Mouse (Mus musculus) limb, embryonic 10.5 days (tissue): ENCODE measurements around the gene Gm43720. TPM values are rescaled to one million over a fixed set of nuclear protein-coding genes. Genes with fewer than 3 reads are reported as not detected.
A peak's percentile ranks its signal among the peaks of the same experiment; 100 is the strongest.
"Not testable (repeated sequence)": the region's sequence is repeated elsewhere in the genome, so short reads cannot be mapped to it uniquely, and the experiment has no call there.

Experiments
- DNase-seq: peaks from one replicate; pipeline ENCODE4 v3.0.0-alpha.2; 2017; ENCODE audit warnings: low spot score
- H3K27ac ChIP-seq: fragments of 300-500 bp; sonication (generic); 2 replicates; pipeline ENCODE4 v1.5.1; 2016; ENCODE audit warnings: mild to moderate bottlenecking
- H3K27me3 ChIP-seq: fragments of 300-500 bp; sonication (generic); 2 replicates; pipeline ENCODE4 v1.6.1; 2016; ENCODE audit warnings: low read depth, mild to moderate bottlenecking; ENCODE audit not compliant: poor library complexity, severe bottlenecking
- H3K36me3 ChIP-seq: fragments of 300-500 bp; sonication (generic); 2 replicates; pipeline ENCODE4 v1.6.1; 2016; ENCODE audit warnings: mild to moderate bottlenecking, moderate library complexity
- H3K4me1 ChIP-seq: fragments of 300-500 bp; sonication (generic); 2 replicates; pipeline ENCODE4 v1.6.1; 2016
- H3K4me3 ChIP-seq: fragments of 300-500 bp; sonication (generic); 2 replicates; pipeline ENCODE4 v1.5.1; 2016; ENCODE audit warnings: mild to moderate bottlenecking, moderate library complexity
- H3K9me3 ChIP-seq: fragments of 300-500 bp; sonication (generic); replicated peaks from 2 replicates; pipeline ENCODE4 v1.6.1; 2016; ENCODE audit warnings: mild to moderate bottlenecking
- WGBS: fragments of 180-500 bp; shearing (Covaris S2); methylation state at CpG from one replicate; pipeline ENCODE4 v1.1.7; 2016; 5-methylcytosine and 5-hydroxymethylcytosine counted together
- polyA plus RNA-seq: library from polyadenylated mRNA; unstranded; fragments of >200 nt; fragmentation: Nextera tagmentation; extraction: Ambion mirVana; gene quantifications from 2 replicates; pipeline ENCODE4 v1.2.1, GENCODE M21; 2016

Gene Gm43720
- polyA plus RNA-seq, 1 experiment from 2014 or later, result 0.08 TPM

DNA sequence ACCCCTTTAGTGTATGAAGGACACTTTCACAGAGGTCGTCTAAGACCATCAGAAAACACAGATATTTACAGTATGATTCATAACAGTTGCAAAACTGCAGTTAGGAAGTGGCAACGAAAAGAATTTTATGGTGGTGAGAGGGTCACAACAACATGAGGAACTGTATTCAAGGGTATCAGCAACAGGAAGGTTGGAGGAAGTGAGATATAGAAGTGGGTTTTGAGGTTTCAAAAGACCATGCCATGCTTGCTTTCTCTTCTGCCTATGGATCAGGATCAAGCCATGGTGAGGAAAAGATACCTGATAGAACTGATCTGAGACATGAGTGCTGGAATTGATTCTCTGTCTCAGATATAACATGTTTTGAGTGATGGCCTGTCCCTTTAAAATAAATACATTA, 52.4 kb downstream of the Gm43720 start:
- H3K9me3 ChIP-seq, result no peaks in the 10 kb centered on the region
- H3K27me3 ChIP-seq, result no peaks in the 10 kb centered on the region
- H3K27ac ChIP-seq, result no peak overlapping the region
- H3K36me3 ChIP-seq, result no peaks in the 10 kb centered on the region
- no peaks in the 10 kb centered on the region for H3K4me1 ChIP-seq
- H3K4me3 ChIP-seq, result no peak overlapping the region
- WGBS, result 81% methylated on average over 2 of the region's 2 CpGs
- no peak for DNase-seq

DNA sequence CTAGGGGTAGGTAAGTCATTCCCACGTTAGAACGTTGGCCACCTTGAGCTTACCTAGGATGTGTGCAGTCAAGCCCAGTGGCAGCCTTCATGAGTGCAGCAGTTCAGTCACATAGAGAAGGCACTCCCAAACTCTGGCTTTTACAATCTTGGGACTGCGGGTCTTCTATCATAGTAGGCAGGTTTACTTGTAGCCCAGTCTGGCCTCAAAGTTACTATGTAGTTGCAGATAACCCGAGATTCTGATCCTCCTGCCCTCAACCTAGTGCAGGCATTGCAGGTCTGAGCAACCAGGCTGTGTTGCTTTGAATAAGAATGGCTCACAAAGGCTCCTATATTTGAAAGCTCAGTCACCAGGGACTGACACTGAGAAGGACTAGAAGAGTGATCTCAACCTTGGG, 53.3 kb downstream of the Gm43720 start:
- H3K9me3 ChIP-seq, result no peaks in the 10 kb centered on the region
- no peaks in the 10 kb centered on the region for H3K4me1 ChIP-seq
- no peaks in the 10 kb centered on the region for H3K36me3 ChIP-seq
- H3K4me3 ChIP-seq, result no peak overlapping the region
- H3K27me3 ChIP-seq, result no peaks in the 10 kb centered on the region
- no peak overlapping the region for H3K27ac ChIP-seq
- DNase-seq, result no peak
- WGBS, result 80% methylated on average over 4 of the region's 4 CpGs

DNA sequence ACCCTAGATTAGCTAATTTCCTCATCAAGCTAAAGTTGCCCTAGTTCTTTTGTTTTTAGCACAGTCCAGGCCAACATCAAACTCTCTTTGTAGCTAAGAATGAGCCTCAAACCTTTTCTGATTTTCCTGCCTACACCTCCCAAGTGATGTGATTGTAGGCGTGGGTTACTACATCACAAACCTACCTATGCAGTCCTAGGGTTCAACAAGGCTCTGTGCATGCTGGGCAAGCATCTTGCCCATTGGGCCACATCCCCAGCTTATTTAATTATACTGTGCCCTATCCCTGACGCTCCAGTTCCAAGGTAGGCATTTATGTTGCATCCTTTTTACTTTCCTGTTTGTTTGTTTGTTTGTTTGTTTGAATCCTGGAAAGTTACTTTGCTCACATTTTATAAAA, 54.1 kb downstream of the Gm43720 start, which contains the start of gene Nxpe5:
TSS of gene Nxpe5 (plus strand) at position 199 of the 400 bp plus-strand sequence.
- WGBS, result 67% methylated on average over 2 of the region's 2 CpGs
- H3K9me3 ChIP-seq, result no peaks in the 10 kb centered on the region
- H3K27me3 ChIP-seq, result no peaks in the 10 kb centered on the region
- H3K36me3 ChIP-seq, result no peaks in the 10 kb centered on the region
- DNase-seq, result no peak
- no peaks in the 10 kb centered on the region for H3K4me1 ChIP-seq
- no peak within 1 kb of the TSS for H3K4me3 ChIP-seq
- no peak within 1 kb of the TSS for H3K27ac ChIP-seq

DNA sequence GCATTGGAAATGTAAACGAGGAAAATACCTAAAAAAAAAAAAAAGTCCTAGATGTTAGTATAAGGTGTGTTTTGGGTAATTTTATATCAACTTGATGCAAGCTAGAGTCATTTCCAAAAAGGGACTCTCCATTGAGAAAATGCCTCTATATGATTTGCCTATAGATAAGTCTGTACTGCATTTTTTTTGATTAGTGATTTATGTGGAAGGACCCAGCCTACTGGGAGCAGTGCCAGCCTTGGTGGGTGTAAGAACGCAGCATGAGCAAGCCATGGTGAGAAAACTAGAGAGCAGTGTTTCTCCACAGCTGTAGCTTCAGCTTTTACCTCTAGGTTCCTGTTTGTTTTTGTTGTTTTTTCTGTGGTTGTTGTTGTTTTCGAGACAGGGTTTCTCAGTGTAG, 56.5 kb downstream of the Gm43720 start:
- 63% methylated on average over 3 of the region's 3 CpGs for WGBS
- no peak overlapping the region for H3K4me3 ChIP-seq
- H3K9me3 ChIP-seq, result no peaks in the 10 kb centered on the region
- no peak for DNase-seq
- no peaks in the 10 kb centered on the region for H3K36me3 ChIP-seq
- no peaks in the 10 kb centered on the region for H3K4me1 ChIP-seq
- no peaks in the 10 kb centered on the region for H3K27me3 ChIP-seq
- H3K27ac ChIP-seq, result no peak overlapping the region

DNA sequence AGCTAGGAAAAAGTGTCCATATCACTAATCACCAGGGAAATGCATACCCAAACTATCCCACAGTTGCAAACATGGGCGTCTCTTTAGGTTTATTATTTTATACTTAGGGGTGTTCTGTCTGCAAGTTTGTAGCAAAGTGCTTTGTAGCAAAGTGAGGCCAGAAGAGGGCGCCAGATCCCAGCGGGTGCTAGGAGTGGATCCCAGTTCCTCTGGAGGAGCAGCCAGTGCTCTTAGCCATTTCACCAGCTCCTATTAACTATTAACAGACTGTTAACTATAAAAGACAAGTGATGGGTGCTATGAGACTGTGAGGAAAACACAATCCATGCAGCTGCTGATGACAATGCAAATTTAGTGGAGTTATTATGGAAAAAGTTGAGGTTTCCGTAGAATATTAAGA, 57.6 kb downstream of the Gm43720 start:
- Histone ChIP-seq H3K4me3 (no peak overlapping the region), H3K27ac (no peak overlapping the region), H3K36me3 (no peaks in the 10 kb centered on the region), H3K9me3 (no peaks in the 10 kb centered on the region), H3K27me3 (no peaks in the 10 kb centered on the region), H3K4me1 (no peaks in the 10 kb centered on the region)
- DNase-seq, result peak; percentile 77
- 26% methylated on average over 4 of the region's 4 CpGs for WGBS

DNA sequence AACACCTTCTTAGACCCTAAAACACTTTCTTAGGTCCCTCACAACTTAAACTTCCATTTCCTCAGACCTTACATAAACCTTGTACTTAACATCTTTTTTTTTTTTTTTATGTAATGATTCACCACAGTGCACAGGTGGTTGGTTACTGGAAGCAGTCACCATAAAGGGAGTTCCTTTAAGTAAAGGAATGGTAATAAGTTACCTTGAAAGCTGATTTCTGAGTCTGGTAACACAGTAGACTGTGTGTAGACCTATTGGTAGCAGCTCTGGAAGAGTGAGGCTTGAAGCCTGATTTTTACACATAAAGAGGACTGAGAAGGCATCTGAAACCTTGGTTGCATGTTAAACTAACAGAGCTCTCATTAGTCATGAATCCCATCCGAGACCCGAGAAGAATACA, 59.9 kb downstream of the Gm43720 start:
- 86% methylated on average over 2 of the region's 2 CpGs for WGBS
- Histone ChIP-seq H3K27me3 (no peaks in the 10 kb centered on the region), H3K36me3 (no peaks in the 10 kb centered on the region), H3K27ac (no peak overlapping the region), H3K4me3 (no peak overlapping the region), H3K9me3 (peaks cover 6% of the 10 kb centered on the region; the same call in 1 of the 2 replicates), H3K4me1 (no peaks in the 10 kb centered on the region)
- no peak for DNase-seq

DNA sequence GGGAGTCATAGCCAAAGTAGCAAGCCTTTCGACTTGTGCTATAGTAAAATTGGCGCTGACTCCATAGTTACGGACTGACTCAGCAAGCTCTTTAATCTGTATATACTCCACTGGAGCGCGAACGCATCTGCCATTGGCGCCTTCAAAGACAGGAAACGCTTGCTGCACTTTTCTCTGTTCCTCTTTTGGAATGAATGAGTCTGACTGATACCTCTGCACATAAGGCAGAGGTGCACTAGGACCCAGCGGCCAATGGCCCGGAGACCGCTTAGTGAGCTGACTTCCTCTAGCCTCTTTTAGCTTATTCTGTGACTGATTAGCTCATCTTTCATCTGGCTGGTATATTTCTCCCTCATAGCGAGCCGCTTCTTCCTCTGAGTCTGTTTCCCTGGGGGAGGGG, 63.1 kb downstream of the Gm43720 start:
- not testable (repeated sequence) for H3K36me3 ChIP-seq, H3K9me3 ChIP-seq, H3K27ac ChIP-seq, H3K27me3 ChIP-seq, H3K4me1 ChIP-seq, DNase-seq, H3K4me3 ChIP-seq
- WGBS, result 97% methylated on average over 13 of the region's 13 CpGs

Other genes with a start within 250 kb of the Gm43720 start
- not detected in 2 replicates for gene Smok3c, start 226.8 kb downstream of the Gm43720 start, polyA plus RNA-seq
- 24.5 and 29.4 TPM in 2 replicates for gene Zkscan1, start 194.9 kb downstream of the Gm43720 start, polyA plus RNA-seq
- 87.1 and 97.2 TPM in 2 replicates for gene Zscan21, start 163.1 kb downstream of the Gm43720 start, polyA plus RNA-seq
- gene Zfp113, start 124.2 kb downstream of the Gm43720 start, polyA plus RNA-seq, result 29.7 and 36.3 TPM in 2 replicates
- 381 and 386 TPM in 2 replicates for gene Cops6, start 118.9 kb downstream of the Gm43720 start, polyA plus RNA-seq
- 26.4 and 32.0 TPM in 2 replicates for gene Ap4m1, start 108.0 kb downstream of the Gm43720 start, polyA plus RNA-seq
- 384 and 399 TPM in 2 replicates for gene Mcm7, start 107.5 kb downstream of the Gm43720 start, polyA plus RNA-seq
- 133 and 145 TPM in 2 replicates for gene Taf6, start 92.5 kb downstream of the Gm43720 start, polyA plus RNA-seq
- 54.6 and 60.4 TPM in 2 replicates for gene Cnpy4, start 92.5 kb downstream of the Gm43720 start, polyA plus RNA-seq
- gene Mblac1, start 85.6 kb downstream of the Gm43720 start, polyA plus RNA-seq, result 6.6 and 9.5 TPM in 2 replicates
- not detected in 2 replicates for gene Nxpe5, start 54.1 kb downstream of the Gm43720 start, polyA plus RNA-seq
- gene Lamtor4, start 24.5 kb downstream of the Gm43720 start, polyA plus RNA-seq, result 35.4 and 39.7 TPM in 2 replicates
- gene BC037034, start 15.9 kb downstream of the Gm43720 start, polyA plus RNA-seq, result 5.4 and 6.3 TPM in 2 replicates
- gene Gal3st4, start 7.1 kb downstream of the Gm43720 start, polyA plus RNA-seq, result 3.3 and 3.7 TPM in 2 replicates
- gene Gpc2, start within 50 bp of the Gm43720 start, polyA plus RNA-seq, result 36.5 and 54.3 TPM in 2 replicates
- 4.7 and 6.7 TPM in 2 replicates for gene Stag3, start 282 bp upstream of the Gm43720 start, polyA plus RNA-seq
- not detected in 2 replicates for gene Pvrig, start 62.0 kb upstream of the Gm43720 start, polyA plus RNA-seq
- 34.5 and 45.1 TPM in 2 replicates for gene Zfp157, start 161.5 kb upstream of the Gm43720 start, polyA plus RNA-seq